Mouse (Mus musculus) bone marrow, adult 2 months (tissue): ENCODE data around the gene Prdm9.
A peak's percentile ranks its signal among the peaks of the same experiment; 100 is the strongest.

Source experiments
- CTCF ChIP-seq: fragments of 200-500 bp; IDR thresholded peaks from 2 replicates; pipeline ENCODE4 v1.5.1; 2011; ENCODE audit warnings: low read length, control low read depth; ENCODE audit not compliant: control insufficient read depth, insufficient read depth
- POLR2A ChIP-seq: fragments of 200-500 bp; IDR thresholded peaks from 2 replicates; pipeline ENCODE4 v1.6.1; 2011; ENCODE audit warnings: low read depth, mild to moderate bottlenecking, control low read depth, low read length, borderline replicate concordance; ENCODE audit not compliant: control insufficient read depth

DNA sequence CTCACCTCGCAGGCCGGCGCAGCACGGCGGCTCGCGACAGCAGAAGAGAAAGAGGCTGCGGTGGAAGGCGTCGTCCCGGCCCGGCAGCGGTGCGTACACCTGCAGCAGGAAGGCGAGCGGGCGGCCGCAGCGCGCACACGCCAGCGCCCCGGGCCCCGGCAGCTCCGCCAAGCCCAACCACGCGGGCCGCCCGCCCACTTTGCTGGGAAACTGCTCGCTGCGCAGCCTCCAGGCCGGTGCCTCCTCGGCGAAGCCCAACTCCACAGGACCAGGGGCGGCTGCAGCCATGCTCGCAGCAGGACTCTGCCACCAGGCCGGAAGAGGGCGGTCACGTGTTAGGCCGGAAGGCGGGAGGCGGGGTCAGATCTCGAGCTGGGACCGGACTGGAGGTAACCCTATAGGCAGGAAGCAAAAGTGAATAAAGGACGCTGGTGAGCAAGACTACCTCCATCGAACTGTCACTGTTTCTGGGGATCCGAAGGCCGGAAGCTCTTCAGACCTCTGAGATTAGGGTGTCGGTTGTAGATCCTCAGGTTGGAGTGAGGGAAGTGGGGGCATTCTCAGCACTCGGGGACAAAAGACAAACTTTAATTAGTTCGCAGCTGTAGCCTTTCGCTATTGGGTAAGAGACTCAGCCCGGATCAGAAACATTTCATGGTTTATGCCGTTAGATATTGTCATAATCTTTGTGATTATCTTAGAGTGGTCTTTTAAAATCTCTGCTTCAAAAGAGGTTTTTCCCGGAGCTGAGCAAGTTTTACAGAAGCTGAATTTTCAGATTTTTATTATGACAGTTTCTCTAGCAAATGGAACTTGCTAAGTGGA is 37.0 kb downstream of the Prdm9 start, which contains the start of gene Pdcd2:
- TF ChIP-seq CTCF (peak; percentile 21; the same call in 1 of the 2 replicates), POLR2A (peak; percentile 95; the same call in 1 of the 2 replicates)
